Mouse (Mus musculus) lung, postnatal 14 days (tissue): ENCODE data around the gene Gm6465.
"Not testable (repeated sequence)": the region's sequence is repeated elsewhere in the genome, so short reads cannot be mapped to it uniquely, and the experiment has no call there.

Experiments
- DNase-seq: peaks from one replicate; pipeline ENCODE4 v3.0.0; 2021

Gm6465 gene

DNA sequence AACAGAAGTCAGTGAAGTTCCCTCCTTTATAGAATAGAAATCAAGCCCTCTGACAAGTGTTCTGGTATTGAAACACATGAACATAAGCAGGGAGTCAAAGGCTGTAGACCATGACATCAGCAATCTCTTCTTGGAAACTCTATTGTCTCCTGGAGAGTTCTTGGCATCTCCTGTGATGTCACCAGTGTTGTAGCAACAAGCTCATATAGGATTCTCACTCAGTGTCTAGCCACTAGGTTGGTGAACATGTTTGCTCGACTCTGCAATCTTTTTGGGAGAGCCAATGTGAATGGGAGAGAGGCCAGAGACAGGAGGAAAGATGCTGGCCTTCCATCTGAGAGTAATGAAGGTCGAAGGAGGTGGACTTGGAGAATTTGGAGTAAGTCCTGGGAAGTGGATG lies at the start of gene Gm6465:
Gene Gm6465 (plus strand): TSS at position 301 of the 400 bp plus-strand sequence.
- DNase-seq: not testable (repeated sequence)

DNA sequence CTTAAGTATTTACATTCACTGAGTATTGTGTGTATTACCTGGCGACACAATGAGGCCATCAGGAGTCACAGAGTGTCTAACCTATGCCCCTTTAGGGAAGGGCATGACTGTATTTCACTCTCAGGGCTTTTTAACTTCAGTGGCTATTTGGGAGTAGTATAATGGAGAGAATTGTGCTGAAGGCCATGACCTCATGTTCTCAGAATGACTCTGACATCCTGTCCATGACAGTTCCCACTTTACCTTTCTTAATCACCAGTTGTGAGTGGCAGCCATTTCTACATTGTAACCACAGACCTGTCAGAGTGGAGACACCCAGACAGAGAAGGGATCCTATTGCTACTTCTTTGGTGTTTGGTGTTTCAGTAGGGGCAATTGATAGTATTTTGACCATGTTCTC lies 485 bp downstream of the Gm6465 start:
- DNase-seq: not testable (repeated sequence)

DNA sequence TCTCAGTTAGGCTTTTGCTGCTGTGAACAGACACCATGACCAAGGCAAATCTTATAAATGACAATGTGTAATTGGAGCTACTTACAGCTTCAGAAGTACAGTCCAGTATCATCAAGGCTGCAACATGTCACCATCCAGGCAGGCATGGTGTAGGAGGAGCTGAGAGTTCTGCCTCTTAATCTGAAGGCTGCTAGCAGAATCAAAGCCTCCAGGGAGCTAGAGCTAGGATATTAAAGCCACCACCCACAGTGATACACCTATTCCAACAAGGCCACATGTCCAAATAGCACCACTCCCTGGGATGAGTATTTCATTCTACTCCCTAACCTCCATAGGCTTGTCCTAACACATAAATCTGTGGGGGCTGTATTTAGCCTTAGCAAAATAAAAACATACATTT lies 12.6 kb downstream of the Gm6465 start:
- peak; percentile 0 for DNase-seq
